Mouse (Mus musculus) ES-Bruce4 (cell line): ENCODE data around the gene Slc5a3.
A peak's percentile ranks its signal among the peaks of the same experiment; 100 is the strongest.

ENCODE experiments used
- CTCF ChIP-seq: IDR thresholded peaks from one replicate; pipeline ENCODE4 v1.8.1; 2011; ENCODE audit warnings: low read depth, low read length
- POLR2A ChIP-seq: IDR thresholded peaks from one replicate; pipeline ENCODE4 v1.8.1; 2011; ENCODE audit warnings: low read length; ENCODE audit not compliant: insufficient read depth

- TF ChIP-seq CTCF = no peak
- peak; percentile 70 for TF ChIP-seq POLR2A
Measured at GRCm38 (mm10) chr16:92057852-92058643, at the start of gene Slc5a3, which contains the start of the genes Mrps6 and Gm49711.
